Mouse (Mus musculus) C2C12 (cell line): ENCODE data around the gene Zbtb32.

ENCODE experiments used
- CEBPB ChIP-seq: IDR thresholded peaks from one replicate; pipeline ENCODE4 v1.6.1; 2011; ENCODE audit warnings: low read depth, mild to moderate bottlenecking, control low read depth, moderate library complexity
- CTCF ChIP-seq: IDR thresholded peaks from one replicate; pipeline ENCODE4 v1.5.1; 2011; ENCODE audit not compliant: control insufficient read depth, insufficient read depth, insufficient read length
- MAX ChIP-seq: IDR thresholded peaks from one replicate; pipeline ENCODE4 v1.6.1; 2011; ENCODE audit warnings: mild to moderate bottlenecking, control low read depth
- MYOD1 ChIP-seq: IDR thresholded peaks from one replicate; pipeline ENCODE4 v1.6.1; 2011; ENCODE audit warnings: low read depth; ENCODE audit not compliant: control insufficient read depth, insufficient read length
- MYOG ChIP-seq: IDR thresholded peaks from one replicate; pipeline ENCODE4 v1.6.1; 2011; ENCODE audit not compliant: control insufficient read depth, insufficient read length; ENCODE audit errors: extremely low read depth
- USF1 ChIP-seq: IDR thresholded peaks from one replicate; pipeline ENCODE4 v1.6.1; 2011; ENCODE audit warnings: low read depth, mild to moderate bottlenecking, control low read depth, moderate library complexity

DNA sequence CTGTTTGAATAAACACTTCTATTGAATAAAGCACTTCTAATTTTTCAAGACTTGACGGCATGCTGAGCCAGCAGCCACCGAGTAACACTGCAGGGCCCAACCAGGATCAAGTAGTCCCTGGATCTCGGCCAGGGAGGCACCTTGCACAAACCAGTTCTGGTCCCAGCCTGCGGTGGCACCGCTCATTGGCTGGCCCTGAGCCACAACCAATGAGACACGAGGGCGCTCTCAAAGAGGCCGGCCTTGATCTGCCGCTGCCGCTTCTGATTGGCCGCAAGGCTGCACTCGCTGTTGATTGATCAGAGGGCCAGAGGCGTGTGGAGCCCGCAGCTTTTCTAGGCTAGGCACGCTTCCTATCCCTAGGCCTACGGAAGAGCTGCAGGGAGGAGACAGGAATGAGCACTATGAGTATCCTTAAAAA lies 1.2 kb upstream of the Zbtb32 start:
- TF ChIP-seq MYOD1 (no peak), CTCF (no peak), MAX (no peak), USF1 (no peak), MYOG (no peak), CEBPB (no peak)
